Mouse (Mus musculus): ENCODE data around the gene Rabgap1l. TPM values are rescaled to one million over a fixed set of nuclear protein-coding genes. Genes with fewer than 3 reads are reported as not detected.

Rabgap1l gene
- polyA plus RNA-seq, 1 experiment from 2014 or later, result 27.6 TPM

DNA sequence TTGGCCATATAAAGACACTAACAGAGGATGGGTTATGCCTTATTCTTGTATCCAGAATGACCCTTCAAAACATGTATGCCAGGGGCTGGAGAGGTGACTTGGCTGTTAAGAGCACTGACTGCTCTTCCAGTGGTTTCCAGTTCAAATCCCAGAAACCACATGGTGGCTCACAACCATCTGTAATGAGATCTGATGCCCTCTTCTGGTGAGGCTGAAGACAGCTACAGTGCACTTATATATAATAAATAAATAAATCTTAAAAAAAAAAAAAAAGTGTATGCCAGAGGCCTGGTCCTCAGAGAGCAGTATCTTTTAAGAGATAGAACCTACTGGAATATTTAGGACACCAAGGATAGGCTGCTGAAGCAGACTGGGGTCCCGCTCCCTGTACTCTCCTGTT lies 414.6 kb downstream of the Rabgap1l start:
- no peaks in the 10 kb centered on the region for H3K27me3 ChIP-seq (ENCODE audit: control insufficient read depth, insufficient read depth, low read depth, low read length)
- no peak overlapping the region for H3K27ac ChIP-seq (ENCODE audit: low read length)
- no peaks in the 10 kb centered on the region for H3K36me3 ChIP-seq (ENCODE audit: control insufficient read depth, insufficient read depth)
- no peak overlapping the region for H3K4me2 ChIP-seq (ENCODE audit: low read depth, low read length)
- H3K9me3 ChIP-seq (replicated peaks; ENCODE audit: control insufficient read depth, low read length), result no peaks in the 10 kb centered on the region
- ATAC-seq (ENCODE audit: low read depth), result no peak
- H3K4me1 ChIP-seq (ENCODE audit: control insufficient read depth, low read depth, low read length), result peaks cover 4% of the 10 kb centered on the region
- H3K9ac ChIP-seq (ENCODE audit: low read depth, low read length), result no peak overlapping the region
- 83% methylated on average over 1 of the region's 1 CpGs for WGBS (ENCODE audit: insufficient replicate concordance)
- H3K4me3 ChIP-seq (ENCODE audit: low read depth, low read length), result no peak overlapping the region

- H3K36me3 ChIP-seq (ENCODE audit: control insufficient read depth, insufficient read depth), result no peaks in the 10 kb centered on the region
- H3K27ac ChIP-seq (ENCODE audit: low read length), result no peak overlapping the region
- H3K27me3 ChIP-seq (ENCODE audit: control insufficient read depth, insufficient read depth, low read depth, low read length), result no peaks in the 10 kb centered on the region
- 65% methylated on average over 10 of the region's 10 CpGs for WGBS (ENCODE audit: insufficient replicate concordance)
- ATAC-seq (ENCODE audit: low read depth), result no peak
- H3K9me3 ChIP-seq (replicated peaks; ENCODE audit: control insufficient read depth, low read length), result no peaks in the 10 kb centered on the region
- H3K4me2 ChIP-seq (ENCODE audit: low read depth, low read length), result no peak overlapping the region
- H3K4me3 ChIP-seq (ENCODE audit: low read depth, low read length), result no peak overlapping the region
- peaks cover 4% of the 10 kb centered on the region for H3K4me1 ChIP-seq (ENCODE audit: control insufficient read depth, low read depth, low read length)
- H3K9ac ChIP-seq (ENCODE audit: low read depth, low read length), result no peak overlapping the region
Measured at GRCm38 (mm10) chr1:160377337-160378336, 415.4 kb downstream of the Rabgap1l start.

DNA sequence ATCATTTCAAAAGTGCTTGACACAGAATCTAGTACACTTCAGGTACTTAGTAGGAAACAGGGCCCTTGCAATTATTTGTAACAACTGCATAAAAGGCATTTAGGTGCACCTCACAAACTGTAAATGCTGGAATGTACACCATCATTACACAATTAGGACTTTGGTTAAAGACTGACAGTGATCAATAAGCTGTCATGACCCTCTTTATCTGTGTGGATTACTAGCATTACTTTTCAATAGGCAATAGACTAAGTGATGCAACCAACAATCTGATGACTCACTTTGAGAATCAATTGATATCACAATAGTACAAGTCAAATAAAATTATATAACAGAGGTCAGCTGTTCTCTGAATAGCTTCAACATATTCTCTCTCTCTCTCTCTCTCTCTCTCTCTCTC lies 418.5 kb downstream of the Rabgap1l start:
- no peaks in the 10 kb centered on the region for H3K9me3 ChIP-seq (replicated peaks; ENCODE audit: control insufficient read depth, low read length)
- no peak overlapping the region for H3K4me3 ChIP-seq (ENCODE audit: low read depth, low read length)
- H3K27ac ChIP-seq (ENCODE audit: low read length), result no peak overlapping the region
- H3K4me2 ChIP-seq (ENCODE audit: low read depth, low read length), result no peak overlapping the region
- H3K36me3 ChIP-seq (ENCODE audit: control insufficient read depth, insufficient read depth), result no peaks in the 10 kb centered on the region
- H3K27me3 ChIP-seq (ENCODE audit: control insufficient read depth, insufficient read depth, low read depth, low read length), result no peaks in the 10 kb centered on the region
- no peak overlapping the region for H3K9ac ChIP-seq (ENCODE audit: low read depth, low read length)
- ATAC-seq (ENCODE audit: low read depth), result peak; percentile 75
- peaks cover 4% of the 10 kb centered on the region for H3K4me1 ChIP-seq (ENCODE audit: control insufficient read depth, low read depth, low read length)

GRCm38 (mm10) chr1:160373306-160373705 lies 419.7 kb downstream of the Rabgap1l start:
- Histone ChIP-seq H3K27me3 (ENCODE audit: control insufficient read depth, insufficient read depth, low read depth, low read length) (no peaks in the 10 kb centered on the region), H3K9me3 (replicated peaks; ENCODE audit: control insufficient read depth, low read length) (no peaks in the 10 kb centered on the region), H3K27ac (ENCODE audit: low read length) (no peak overlapping the region), H3K4me3 (ENCODE audit: low read depth, low read length) (no peak overlapping the region), H3K4me2 (ENCODE audit: low read depth, low read length) (no peak overlapping the region), H3K36me3 (ENCODE audit: control insufficient read depth, insufficient read depth) (no peaks in the 10 kb centered on the region), H3K9ac (ENCODE audit: low read depth, low read length) (no peak overlapping the region), H3K4me1 (ENCODE audit: control insufficient read depth, low read depth, low read length) (peaks cover 4% of the 10 kb centered on the region)
- peak; percentile 70 for ATAC-seq (ENCODE audit: low read depth)
- WGBS (ENCODE audit: insufficient replicate concordance), result 60% methylated on average over 7 of the region's 7 CpGs

DNA sequence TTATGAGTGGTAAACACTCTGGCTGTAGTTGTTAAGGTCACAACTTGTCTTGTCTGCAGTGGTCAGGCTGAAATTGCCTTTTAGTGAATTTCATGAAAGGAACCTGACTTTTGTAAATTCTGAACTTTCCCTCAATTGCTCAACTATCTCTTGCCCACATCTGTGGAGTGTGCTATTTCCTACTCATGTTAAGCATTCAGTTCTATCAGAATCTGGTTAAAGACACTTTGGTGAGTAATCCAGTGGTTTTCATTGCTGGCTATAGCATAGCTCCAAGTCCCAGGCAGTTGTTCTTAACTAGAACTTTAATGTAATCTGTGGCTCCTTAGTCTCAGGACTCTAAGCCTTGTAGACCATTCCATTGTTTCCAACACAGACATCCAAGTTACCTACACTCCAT lies 421.3 kb downstream of the Rabgap1l start:
- Histone ChIP-seq H3K4me3 (ENCODE audit: low read depth, low read length) (no peak overlapping the region), H3K9ac (ENCODE audit: low read depth, low read length) (no peak overlapping the region), H3K27ac (ENCODE audit: low read length) (no peak overlapping the region), H3K4me2 (ENCODE audit: low read depth, low read length) (no peak overlapping the region), H3K9me3 (replicated peaks; ENCODE audit: control insufficient read depth, low read length) (no peaks in the 10 kb centered on the region), H3K4me1 (ENCODE audit: control insufficient read depth, low read depth, low read length) (peaks cover 4% of the 10 kb centered on the region), H3K27me3 (ENCODE audit: control insufficient read depth, insufficient read depth, low read depth, low read length) (no peaks in the 10 kb centered on the region), H3K36me3 (ENCODE audit: control insufficient read depth, insufficient read depth) (no peaks in the 10 kb centered on the region)
- no peak for ATAC-seq (ENCODE audit: low read depth)

GRCm38 (mm10) chr1:160370552-160370951 lies 422.5 kb downstream of the Rabgap1l start:
- H3K27ac ChIP-seq (ENCODE audit: low read length), result no peak overlapping the region
- 75% methylated on average over 1 of the region's 1 CpGs for WGBS (ENCODE audit: insufficient replicate concordance)
- ATAC-seq (ENCODE audit: low read depth), result no peak

DNA sequence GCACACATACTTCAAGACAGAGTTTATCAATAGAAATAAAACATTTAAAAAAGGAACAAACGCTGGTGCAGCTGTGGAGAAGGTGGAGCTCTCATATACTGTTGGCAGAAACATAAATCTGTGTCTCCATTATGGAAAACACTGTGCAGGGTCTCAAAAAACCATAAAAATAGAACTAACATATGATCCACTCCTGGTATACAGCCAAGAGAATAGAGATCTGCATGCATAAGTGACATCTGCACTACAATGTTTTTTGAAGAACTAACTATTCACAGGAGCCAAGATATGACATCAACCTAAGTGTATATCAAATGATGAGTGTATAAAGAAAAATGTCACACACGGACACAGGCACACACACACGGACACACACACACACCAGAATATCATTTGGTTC lies 426.4 kb downstream of the Rabgap1l start:
- no peaks in the 10 kb centered on the region for H3K27me3 ChIP-seq (ENCODE audit: control insufficient read depth, insufficient read depth, low read depth, low read length)
- no peak for ATAC-seq (ENCODE audit: low read depth)
- WGBS (ENCODE audit: insufficient replicate concordance), result 68% methylated on average over 3 of the region's 3 CpGs

More at GRCm38 (mm10) chr1:160370552-160370951, 422.5 kb downstream of the Rabgap1l start:
- peaks cover 4% of the 10 kb centered on the region for H3K4me1 ChIP-seq (ENCODE audit: control insufficient read depth, low read depth, low read length)
- no peaks in the 10 kb centered on the region for H3K36me3 ChIP-seq (ENCODE audit: control insufficient read depth, insufficient read depth)
- H3K27me3 ChIP-seq (ENCODE audit: control insufficient read depth, insufficient read depth, low read depth, low read length), result no peaks in the 10 kb centered on the region
- H3K4me3 ChIP-seq (ENCODE audit: low read depth, low read length), result no peak overlapping the region
- H3K9ac ChIP-seq (ENCODE audit: low read depth, low read length), result no peak overlapping the region
- H3K9me3 ChIP-seq (replicated peaks; ENCODE audit: control insufficient read depth, low read length), result no peaks in the 10 kb centered on the region
- no peak overlapping the region for H3K4me2 ChIP-seq (ENCODE audit: low read depth, low read length)

GRCm38 (mm10) chr1:160357268-160357667 lies 435.7 kb downstream of the Rabgap1l start:
- no peak overlapping the region for H3K4me3 ChIP-seq (ENCODE audit: low read depth, low read length)
- ATAC-seq (ENCODE audit: low read depth), result peak; percentile 58; the same call in 1 of the 2 replicates

More for the DNA sequence above, 426.4 kb downstream of the Rabgap1l start:
- Histone ChIP-seq H3K9ac (ENCODE audit: low read depth, low read length) (no peak overlapping the region), H3K4me2 (ENCODE audit: low read depth, low read length) (no peak overlapping the region), H3K4me3 (ENCODE audit: low read depth, low read length) (no peak overlapping the region), H3K36me3 (ENCODE audit: control insufficient read depth, insufficient read depth) (no peaks in the 10 kb centered on the region), H3K4me1 (ENCODE audit: control insufficient read depth, low read depth, low read length) (no peaks in the 10 kb centered on the region), H3K9me3 (replicated peaks; ENCODE audit: control insufficient read depth, low read length) (no peaks in the 10 kb centered on the region), H3K27ac (ENCODE audit: low read length) (no peak overlapping the region)

GRCm38 (mm10) chr1:160353732-160354455 lies 439.1 kb downstream of the Rabgap1l start:
- H3K9me3 ChIP-seq (replicated peaks; ENCODE audit: control insufficient read depth, low read length), result no peaks in the 10 kb centered on the region

More at GRCm38 (mm10) chr1:160357268-160357667, 435.7 kb downstream of the Rabgap1l start:
- Histone ChIP-seq H3K36me3 (ENCODE audit: control insufficient read depth, insufficient read depth) (no peaks in the 10 kb centered on the region), H3K9me3 (replicated peaks; ENCODE audit: control insufficient read depth, low read length) (no peaks in the 10 kb centered on the region), H3K4me1 (ENCODE audit: control insufficient read depth, low read depth, low read length) (no peaks in the 10 kb centered on the region), H3K9ac (ENCODE audit: low read depth, low read length) (no peak overlapping the region), H3K27ac (ENCODE audit: low read length) (no peak overlapping the region), H3K4me2 (ENCODE audit: low read depth, low read length) (no peak overlapping the region), H3K27me3 (ENCODE audit: control insufficient read depth, insufficient read depth, low read depth, low read length) (no peaks in the 10 kb centered on the region)

More at GRCm38 (mm10) chr1:160353732-160354455, 439.1 kb downstream of the Rabgap1l start:
- Histone ChIP-seq H3K27me3 (ENCODE audit: control insufficient read depth, insufficient read depth, low read depth, low read length) (no peaks in the 10 kb centered on the region), H3K4me3 (ENCODE audit: low read depth, low read length) (no peak overlapping the region), H3K9ac (ENCODE audit: low read depth, low read length) (no peak overlapping the region), H3K4me2 (ENCODE audit: low read depth, low read length) (no peak overlapping the region), H3K27ac (ENCODE audit: low read length) (no peak overlapping the region), H3K36me3 (ENCODE audit: control insufficient read depth, insufficient read depth) (no peaks in the 10 kb centered on the region), H3K4me1 (ENCODE audit: control insufficient read depth, low read depth, low read length) (no peaks in the 10 kb centered on the region; the same call in 1 of the 2 replicates)
- WGBS (ENCODE audit: insufficient replicate concordance), result 70% methylated on average over 6 of the region's 6 CpGs
- no peak for ATAC-seq (ENCODE audit: low read depth)

Measured in liver, embryonic 16.5 days (tissue).